Mouse (Mus musculus): ENCODE measurements around the gene Mbnl2.

Mbnl2 gene

GRCm38 (mm10) chr14:120275246-120276238 lies at the start of gene Mbnl2:
TSS of gene Mbnl2 (plus strand) at chr14:120275669.
- DNase-seq: peak; percentile 96

GRCm38 (mm10) chr14:120232076-120232496 lies 43.4 kb upstream of the Mbnl2 start:
- DNase-seq: no peak

- DNase-seq: no peak
These were observed 39.9 kb upstream of the Mbnl2 start for GRCm38 (mm10) chr14:120235610-120236009.

- DNase-seq: no peak
These were observed 37.0 kb upstream of the Mbnl2 start for GRCm38 (mm10) chr14:120238501-120238900.

GRCm38 (mm10) chr14:120240209-120240608 lies 35.3 kb upstream of the Mbnl2 start:
- DNase-seq: no peak

- DNase-seq: no peak
These were observed 32.8 kb upstream of the Mbnl2 start for GRCm38 (mm10) chr14:120242711-120243110.

GRCm38 (mm10) chr14:120245081-120245705 lies 30.3 kb upstream of the Mbnl2 start:
- DNase-seq: no peak

- no peak for DNase-seq
These were observed 22.1 kb upstream of the Mbnl2 start for GRCm38 (mm10) chr14:120253331-120253730.

- no peak for DNase-seq
These were observed 19.3 kb upstream of the Mbnl2 start for GRCm38 (mm10) chr14:120256146-120256545.

GRCm38 (mm10) chr14:120256623-120257384 lies 18.7 kb upstream of the Mbnl2 start:
- DNase-seq: no peak

- no peak for DNase-seq
These were observed 18.0 kb upstream of the Mbnl2 start for GRCm38 (mm10) chr14:120257483-120257882.

- no peak for DNase-seq
These were observed 16.0 kb upstream of the Mbnl2 start for GRCm38 (mm10) chr14:120259426-120259825.

- DNase-seq: no peak
These were observed 13.9 kb upstream of the Mbnl2 start for GRCm38 (mm10) chr14:120261606-120262005.

- DNase-seq: no peak
These were observed 12.6 kb upstream of the Mbnl2 start for GRCm38 (mm10) chr14:120262660-120263379.

GRCm38 (mm10) chr14:120263380-120264135 lies 11.9 kb upstream of the Mbnl2 start:
- peak; percentile 73 for DNase-seq

- no peak for DNase-seq
These were observed 9.6 kb upstream of the Mbnl2 start for GRCm38 (mm10) chr14:120265886-120266285.

- DNase-seq: no peak
These were observed 8.3 kb upstream of the Mbnl2 start for GRCm38 (mm10) chr14:120267130-120267529.

GRCm38 (mm10) chr14:120270031-120270430 lies 5.4 kb upstream of the Mbnl2 start:
- DNase-seq: no peak

GRCm38 (mm10) chr14:120270633-120271032 lies 4.8 kb upstream of the Mbnl2 start:
- no peak for DNase-seq

GRCm38 (mm10) chr14:120271096-120271495 lies 4.4 kb upstream of the Mbnl2 start:
- no peak for DNase-seq

- DNase-seq: peak; percentile 17
These were observed 1.7 kb upstream of the Mbnl2 start for GRCm38 (mm10) chr14:120273766-120274165.

- DNase-seq: no peak
These were observed 723 bp upstream of the Mbnl2 start for GRCm38 (mm10) chr14:120274746-120275145.
